Mouse (Mus musculus): ENCODE results near the gene Gm49450. TPM values are rescaled to one million over a fixed set of nuclear protein-coding genes. Genes with fewer than 3 reads are reported as not detected.

Gene Gm49450
- polyA plus RNA-seq, 1 experiment from 2014 or later, result not detected

DNA sequence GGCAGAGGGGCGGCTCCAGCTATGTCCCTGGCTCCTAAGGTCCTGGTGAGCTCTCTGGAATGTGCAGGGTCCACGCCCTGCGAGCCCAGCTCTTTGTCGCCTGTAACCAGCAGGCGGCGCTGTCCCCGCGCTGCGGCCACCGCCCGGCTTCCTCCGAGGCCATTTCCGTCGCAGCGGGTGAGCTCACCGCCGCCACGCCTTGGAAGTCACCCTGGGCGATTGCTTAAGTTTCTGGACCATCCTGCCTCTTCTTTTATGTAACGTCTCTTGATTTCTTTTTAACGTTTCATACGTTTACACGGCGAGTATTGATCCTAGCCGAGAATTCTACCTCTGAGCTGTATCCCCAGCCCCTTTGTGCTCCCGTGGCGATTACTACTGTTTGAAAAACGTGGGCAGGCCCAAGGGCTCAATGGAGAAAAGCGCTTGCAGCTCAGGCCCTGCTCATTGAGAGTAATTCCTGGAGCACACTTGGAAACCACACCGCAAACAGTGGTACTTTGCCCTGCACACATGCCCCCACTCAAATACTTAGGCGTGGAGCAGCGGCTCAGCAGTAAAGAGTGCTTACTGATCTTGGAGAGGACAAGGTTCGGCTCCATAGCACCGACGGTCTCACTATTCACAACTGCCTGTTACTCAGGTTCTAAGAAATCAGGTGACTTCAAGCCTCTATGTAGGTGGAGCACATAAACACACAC lies 39.9 kb upstream of the Gm49450 start:
- H3K36me3 ChIP-seq (ENCODE audit: control insufficient read depth, insufficient read depth, low read length), result no peaks in the 10 kb centered on the region
- peak overlapping the region; percentile 82 for H3K4me2 ChIP-seq (ENCODE audit: low read depth, low read length)
- peaks cover 17% of the 10 kb centered on the region for H3K4me1 ChIP-seq (ENCODE audit: control insufficient read depth, insufficient read depth, low read length)
- H3K4me3 ChIP-seq (replicated peaks; ENCODE audit: low read length), result peak overlapping the region; percentile 45
- no peaks in the 10 kb centered on the region for H3K27me3 ChIP-seq (ENCODE audit: control insufficient read depth, insufficient read depth, low read length)
- H3K9ac ChIP-seq (ENCODE audit: low read length), result peak overlapping the region; percentile 65
- H3K27ac ChIP-seq (ENCODE audit: low read length), result peak overlapping the region; percentile 89
- 6% methylated on average over 35 of the region's 35 CpGs for WGBS
- H3K9me3 ChIP-seq (replicated peaks; ENCODE audit: control insufficient read depth, low read length), result no peaks in the 10 kb centered on the region
- ATAC-seq (ENCODE audit: insufficient read depth, low FRiP score), result peak; percentile 94

GRCm38 (mm10) chr15:98992086-98992912 lies 38.9 kb upstream of the Gm49450 start:
- Histone ChIP-seq H3K9ac (ENCODE audit: low read length) (peak overlapping the region; percentile 65), H3K4me1 (ENCODE audit: control insufficient read depth, insufficient read depth, low read length) (peaks cover 25% of the 10 kb centered on the region), H3K27me3 (ENCODE audit: control insufficient read depth, insufficient read depth, low read length) (no peaks in the 10 kb centered on the region), H3K36me3 (ENCODE audit: control insufficient read depth, insufficient read depth, low read length) (no peaks in the 10 kb centered on the region), H3K4me2 (ENCODE audit: low read depth, low read length) (peak overlapping the region; percentile 82), H3K9me3 (replicated peaks; ENCODE audit: control insufficient read depth, low read length) (no peaks in the 10 kb centered on the region), H3K27ac (ENCODE audit: low read length) (peak overlapping the region; percentile 89), H3K4me3 (replicated peaks; ENCODE audit: low read length) (peak overlapping the region; percentile 45)
- WGBS, result 30% methylated on average over 17 of the region's 17 CpGs
- ATAC-seq (ENCODE audit: insufficient read depth, low FRiP score), result peak; percentile 55; the same call in 1 of the 2 replicates

DNA sequence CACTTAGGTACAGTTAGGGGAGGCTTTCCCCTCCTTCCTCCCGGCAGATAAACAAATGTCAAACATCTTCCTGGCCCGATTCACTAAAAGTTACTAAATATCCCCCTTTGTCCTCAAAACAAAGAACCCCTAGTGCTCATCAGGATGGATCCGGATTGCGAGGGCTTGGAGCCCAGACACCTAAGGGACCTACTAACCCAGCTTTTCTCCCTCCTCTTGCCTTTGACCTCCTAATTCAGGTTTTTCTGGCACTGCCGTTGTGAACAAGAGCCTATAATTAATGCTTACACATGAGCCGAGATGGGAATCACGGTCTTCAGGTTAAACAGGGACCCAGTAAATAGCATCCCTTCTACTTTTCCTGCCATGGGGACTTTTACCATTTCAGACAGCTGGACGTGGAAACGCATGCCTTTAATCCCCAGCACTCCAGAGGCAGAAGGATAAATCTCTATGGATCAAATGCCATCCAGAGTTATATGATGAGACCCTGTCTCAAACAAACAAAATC lies 38.2 kb upstream of the Gm49450 start:
- 34% methylated on average over 9 of the region's 9 CpGs for WGBS
- H3K9me3 ChIP-seq (replicated peaks; ENCODE audit: control insufficient read depth, low read length), result no peaks in the 10 kb centered on the region
- no peak for ATAC-seq (ENCODE audit: insufficient read depth, low FRiP score)
- H3K4me3 ChIP-seq (replicated peaks; ENCODE audit: low read length), result no peak overlapping the region
- H3K36me3 ChIP-seq (ENCODE audit: control insufficient read depth, insufficient read depth, low read length), result no peaks in the 10 kb centered on the region
- peak overlapping the region; percentile 40 for H3K9ac ChIP-seq (ENCODE audit: low read length)
- peak overlapping the region; percentile 89; the same call in 1 of the 2 replicates for H3K27ac ChIP-seq (ENCODE audit: low read length)
- H3K4me2 ChIP-seq (ENCODE audit: low read depth, low read length), result no peak overlapping the region; the same call in 1 of the 2 replicates
- no peaks in the 10 kb centered on the region for H3K27me3 ChIP-seq (ENCODE audit: control insufficient read depth, insufficient read depth, low read length)
- peaks cover 31% of the 10 kb centered on the region for H3K4me1 ChIP-seq (ENCODE audit: control insufficient read depth, insufficient read depth, low read length)

- ATAC-seq (ENCODE audit: insufficient read depth, low FRiP score), result no peak
- no peak overlapping the region for H3K4me3 ChIP-seq (replicated peaks; ENCODE audit: low read length)
- peak overlapping the region; percentile 20 for H3K4me2 ChIP-seq (ENCODE audit: low read depth, low read length)
- peaks cover 36% of the 10 kb centered on the region for H3K4me1 ChIP-seq (ENCODE audit: control insufficient read depth, insufficient read depth, low read length)
- 28% methylated on average over 15 of the region's 15 CpGs for WGBS
- H3K9me3 ChIP-seq (replicated peaks; ENCODE audit: control insufficient read depth, low read length), result no peaks in the 10 kb centered on the region
- no peaks in the 10 kb centered on the region for H3K27me3 ChIP-seq (ENCODE audit: control insufficient read depth, insufficient read depth, low read length)
- H3K9ac ChIP-seq (ENCODE audit: low read length), result peak overlapping the region; percentile 40
- H3K27ac ChIP-seq (ENCODE audit: low read length), result peak overlapping the region; percentile 11; the same call in 1 of the 2 replicates
- H3K36me3 ChIP-seq (ENCODE audit: control insufficient read depth, insufficient read depth, low read length), result no peaks in the 10 kb centered on the region
Observed at GRCm38 (mm10) chr15:98990669-98991539, 37.6 kb upstream of the Gm49450 start.

GRCm38 (mm10) chr15:98989701-98990430 lies 36.5 kb upstream of the Gm49450 start:
- no peaks in the 10 kb centered on the region for H3K27me3 ChIP-seq (ENCODE audit: control insufficient read depth, insufficient read depth, low read length)
- no peak for ATAC-seq (ENCODE audit: insufficient read depth, low FRiP score)
- H3K4me1 ChIP-seq (ENCODE audit: control insufficient read depth, insufficient read depth, low read length), result peaks cover 36% of the 10 kb centered on the region
- no peak overlapping the region for H3K9ac ChIP-seq (ENCODE audit: low read length)
- H3K4me3 ChIP-seq (replicated peaks; ENCODE audit: low read length), result no peak overlapping the region
- no peaks in the 10 kb centered on the region for H3K36me3 ChIP-seq (ENCODE audit: control insufficient read depth, insufficient read depth, low read length)
- no peaks in the 10 kb centered on the region for H3K9me3 ChIP-seq (replicated peaks; ENCODE audit: control insufficient read depth, low read length)
- peak overlapping the region; percentile 11; the same call in 1 of the 2 replicates for H3K27ac ChIP-seq (ENCODE audit: low read length)
- WGBS, result 40% methylated on average over 12 of the region's 12 CpGs
- no peak overlapping the region for H3K4me2 ChIP-seq (ENCODE audit: low read depth, low read length)

DNA sequence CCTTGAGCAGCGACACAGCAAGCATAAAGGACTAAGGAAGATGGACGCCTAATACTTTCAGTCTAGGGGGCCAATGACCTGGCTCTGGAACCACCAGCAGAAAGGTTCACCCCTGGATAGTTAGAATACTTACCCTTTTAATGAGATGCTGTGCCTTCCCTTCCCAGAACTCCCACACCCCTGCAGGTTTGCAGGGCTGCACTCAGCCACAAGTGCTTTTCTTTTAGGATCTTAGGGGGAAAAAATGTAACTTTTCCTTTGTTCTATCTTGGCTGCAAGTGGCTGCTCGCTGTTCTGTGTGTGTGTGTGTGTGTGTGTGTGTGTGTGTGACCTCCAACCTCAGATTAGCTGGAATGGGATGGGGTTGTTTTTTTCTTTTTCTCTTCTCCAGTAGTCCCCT lies 35.4 kb upstream of the Gm49450 start:
- no peaks in the 10 kb centered on the region for H3K9me3 ChIP-seq (replicated peaks; ENCODE audit: control insufficient read depth, low read length)
- H3K27ac ChIP-seq (ENCODE audit: low read length), result peak overlapping the region; percentile 94; the same call in 1 of the 2 replicates
- no peaks in the 10 kb centered on the region for H3K36me3 ChIP-seq (ENCODE audit: control insufficient read depth, insufficient read depth, low read length)
- no peak overlapping the region for H3K4me2 ChIP-seq (ENCODE audit: low read depth, low read length)
- no peak overlapping the region for H3K4me3 ChIP-seq (replicated peaks; ENCODE audit: low read length)
- no peaks in the 10 kb centered on the region for H3K27me3 ChIP-seq (ENCODE audit: control insufficient read depth, insufficient read depth, low read length)
- H3K9ac ChIP-seq (ENCODE audit: low read length), result no peak overlapping the region
- peaks cover 36% of the 10 kb centered on the region for H3K4me1 ChIP-seq (ENCODE audit: control insufficient read depth, insufficient read depth, low read length)
- no peak for ATAC-seq (ENCODE audit: insufficient read depth, low FRiP score)
- 79% methylated on average over 3 of the region's 3 CpGs for whole genome bisulfite sequencing

GRCm38 (mm10) chr15:98987661-98988181 lies 34.4 kb upstream of the Gm49450 start:
- ATAC-seq (ENCODE audit: insufficient read depth, low FRiP score), result no peak
- H3K4me3 ChIP-seq (replicated peaks; ENCODE audit: low read length), result no peak overlapping the region
- H3K4me1 ChIP-seq (ENCODE audit: control insufficient read depth, insufficient read depth, low read length), result peaks cover 35% of the 10 kb centered on the region
- H3K27ac ChIP-seq (ENCODE audit: low read length), result peak overlapping the region; percentile 94
- WGBS, result 53% methylated on average over 8 of the region's 8 CpGs
- no peaks in the 10 kb centered on the region for H3K9me3 ChIP-seq (replicated peaks; ENCODE audit: control insufficient read depth, low read length)
- H3K9ac ChIP-seq (ENCODE audit: low read length), result peak overlapping the region; percentile 58
- no peaks in the 10 kb centered on the region for H3K27me3 ChIP-seq (ENCODE audit: control insufficient read depth, insufficient read depth, low read length)
- H3K36me3 ChIP-seq (ENCODE audit: control insufficient read depth, insufficient read depth, low read length), result no peaks in the 10 kb centered on the region
- peak overlapping the region; percentile 30; the same call in 1 of the 2 replicates for H3K4me2 ChIP-seq (ENCODE audit: low read depth, low read length)

GRCm38 (mm10) chr15:98987077-98987630 lies 33.8 kb upstream of the Gm49450 start:
- Histone ChIP-seq H3K27ac (ENCODE audit: low read length) (peak overlapping the region; percentile 94), H3K9me3 (replicated peaks; ENCODE audit: control insufficient read depth, low read length) (no peaks in the 10 kb centered on the region), H3K36me3 (ENCODE audit: control insufficient read depth, insufficient read depth, low read length) (no peaks in the 10 kb centered on the region), H3K4me2 (ENCODE audit: low read depth, low read length) (peak overlapping the region; percentile 30; the same call in 1 of the 2 replicates), H3K27me3 (ENCODE audit: control insufficient read depth, insufficient read depth, low read length) (no peaks in the 10 kb centered on the region), H3K4me3 (replicated peaks; ENCODE audit: low read length) (no peak overlapping the region), H3K4me1 (ENCODE audit: control insufficient read depth, insufficient read depth, low read length) (peaks cover 29% of the 10 kb centered on the region), H3K9ac (ENCODE audit: low read length) (peak overlapping the region; percentile 58)
- WGBS, result 32% methylated on average over 7 of the region's 7 CpGs
- ATAC-seq (ENCODE audit: insufficient read depth, low FRiP score), result no peak

Data from stomach, embryonic 16.5 days (tissue).